Mouse (Mus musculus) MEL (cell line): ENCODE measurements at regions not wholly inside any gene's neighbourhood (a gene's known extent, or its start where the extent isn't known, plus 50 kb on each side); places are given as distances from the start of the nearest gene placed in this dataset.

Source experiments
- DNase-seq: peaks from one replicate; pipeline ENCODE4 v3.0.0; 2011; ENCODE audit warnings: low read depth, low spot score
- H3K27ac ChIP-seq: 2 replicates; pipeline ENCODE4 v1.5.1; 2012; ENCODE audit warnings: low read depth, mild to moderate bottlenecking, control low read depth, low read length, moderate library complexity; ENCODE audit not compliant: control insufficient read depth
- H3K27me3 ChIP-seq, 2 experiments: fragments of 150-350 bp in 1 of 2; sonication (generic) in 1 of 2; 2 replicates each; pipeline ENCODE4 v1.6.1; 2012; ENCODE audit warnings: low read length in 2 of 2, mild to moderate bottlenecking in 2 of 2, improper control_type of control experiment in 1 of 2, moderate library complexity in 1 of 2; ENCODE audit not compliant: insufficient read depth in 2 of 2, control insufficient read depth in 1 of 2
- H3K36me3 ChIP-seq, 2 experiments: 2 replicates each; pipeline ENCODE4 v1.6.1; 2012 to 2014; ENCODE audit warnings: low read length in 2 of 2, improper control_type of control experiment in 1 of 2, inconsistent platforms in 1 of 2, mild to moderate bottlenecking in 1 of 2; ENCODE audit not compliant: insufficient read depth in 2 of 2, control insufficient read depth in 1 of 2
- H3K4me1 ChIP-seq, 2 experiments: fragments of 150-350 bp in 1 of 2; sonication (generic) in 1 of 2; 2 replicates each; pipeline ENCODE4 v1.6.1; 2012; ENCODE audit warnings: low read length in 2 of 2, improper control_type of control experiment in 1 of 2, mild to moderate bottlenecking in 1 of 2; ENCODE audit not compliant: insufficient read depth in 2 of 2, control insufficient read depth in 1 of 2
- H3K4me3 ChIP-seq, 2 experiments: fragments of 150-350 bp in 1 of 2; sonication (generic) in 1 of 2; 2 replicates each; pipeline ENCODE4 v1.5.1; 2012; ENCODE audit warnings: low read depth in 2 of 2, low read length in 2 of 2, mild to moderate bottlenecking in 2 of 2, moderate library complexity in 2 of 2, control low read depth in 1 of 2, improper control_type of control experiment in 1 of 2; ENCODE audit not compliant: control insufficient read depth in 1 of 2, insufficient read depth in 1 of 2
- H3K79me2 ChIP-seq: 2 replicates; pipeline ENCODE4 v1.6.1; 2012; ENCODE audit warnings: mild to moderate bottlenecking, low read length, moderate library complexity; ENCODE audit not compliant: control insufficient read depth, poor library complexity, insufficient read depth
- H3K9ac ChIP-seq: 2 replicates; pipeline ENCODE4 v1.6.1; 2012; ENCODE audit warnings: low read depth, mild to moderate bottlenecking, control low read depth, low read length, moderate library complexity; ENCODE audit not compliant: control insufficient read depth, poor library complexity, severe bottlenecking
- H3K9me3 ChIP-seq: fragments of 150-350 bp; sonication (generic); replicated peaks from 2 replicates; pipeline ENCODE4 v1.6.1; 2012; ENCODE audit warnings: mild to moderate bottlenecking, low read length, improper control_type of control experiment, moderate library complexity; ENCODE audit not compliant: insufficient read depth
- CHD1 ChIP-seq: IDR thresholded peaks from 2 replicates; pipeline ENCODE4 v1.6.1; 2012; ENCODE audit warnings: low read depth, mild to moderate bottlenecking, inconsistent platforms, low read length, improper control_type of control experiment
- CHD2 ChIP-seq: IDR thresholded peaks from 2 replicates; pipeline ENCODE4 v1.6.1; 2011; ENCODE audit warnings: low read length, improper control_type of control experiment
- CTCF ChIP-seq, 3 experiments: IDR thresholded peaks in 2 of 3; conservative IDR thresholded peaks in 1 of 3; 2 replicates each; pipeline ENCODE4 v1.5.1; 2011 to 2012; ENCODE audit warnings: low read length in 3 of 3, low read depth in 2 of 3, mild to moderate bottlenecking in 2 of 3, improper control_type of control experiment in 1 of 3, inconsistent platforms in 1 of 3, mixed read lengths in 1 of 3, moderate library complexity in 1 of 3; ENCODE audit not compliant: control insufficient read depth in 1 of 3, insufficient read depth in 1 of 3, poor library complexity in 1 of 3, severe bottlenecking in 1 of 3
- E2F4 ChIP-seq: IDR thresholded peaks from 2 replicates; pipeline ENCODE4 v1.6.1; 2011; ENCODE audit warnings: low read depth, low read length, improper control_type of control experiment, borderline replicate concordance
- EP300 ChIP-seq, 2 experiments: IDR thresholded peaks; 2 replicates each; pipeline ENCODE4 v1.6.1; 2011; ENCODE audit warnings: improper control_type of control experiment in 2 of 2, low read length in 2 of 2, low read depth in 1 of 2, mild to moderate bottlenecking in 1 of 2
- GATA1 ChIP-seq: IDR thresholded peaks from 2 replicates; pipeline ENCODE4 v1.6.1; 2011; ENCODE audit warnings: low read depth, low read length, improper control_type of control experiment
- HCFC1 ChIP-seq: IDR thresholded peaks from 2 replicates; pipeline ENCODE4 v1.6.1; 2012; ENCODE audit warnings: low read depth, mild to moderate bottlenecking, inconsistent platforms, low read length, improper control_type of control experiment, moderate library complexity
- JUND ChIP-seq: IDR thresholded peaks from 2 replicates; pipeline ENCODE4 v1.6.1; 2011; ENCODE audit warnings: low read depth, mild to moderate bottlenecking, improper control_type of control experiment, low read length
- MAFK ChIP-seq: IDR thresholded peaks from 2 replicates; pipeline ENCODE4 v1.6.1; 2011; ENCODE audit warnings: low read depth, mild to moderate bottlenecking, low read length, improper control_type of control experiment, borderline replicate concordance
- MAZ ChIP-seq: IDR thresholded peaks from 2 replicates; pipeline ENCODE4 v1.6.1; 2012; ENCODE audit warnings: low read depth, mild to moderate bottlenecking, inconsistent platforms, low read length, improper control_type of control experiment
- MEF2A ChIP-seq: IDR thresholded peaks from 2 replicates; pipeline ENCODE4 v1.6.1; 2014; ENCODE audit warnings: low read depth, mild to moderate bottlenecking, inconsistent platforms, low read length, improper control_type of control experiment; ENCODE audit not compliant: poor library complexity, insufficient replicate concordance, severe bottlenecking; ENCODE audit errors: extremely low read depth
- MYB ChIP-seq: IDR thresholded peaks from 2 replicates; pipeline ENCODE4 v1.6.1; 2011; ENCODE audit warnings: mild to moderate bottlenecking, low read depth, low read length, improper control_type of control experiment
- NELFE ChIP-seq: IDR thresholded peaks from 2 replicates; pipeline ENCODE4 v1.6.1; 2011; ENCODE audit warnings: low read depth, low read length, improper control_type of control experiment
- POLR2A ChIP-seq, 2 experiments: IDR thresholded peaks; 2 replicates each; pipeline ENCODE4 v1.6.1; 2011 to 2012; ENCODE audit warnings: low read length in 2 of 2, mild to moderate bottlenecking in 2 of 2, control low read depth in 1 of 2, improper control_type of control experiment in 1 of 2, low read depth in 1 of 2, moderate library complexity in 1 of 2; ENCODE audit not compliant: control insufficient read depth in 1 of 2, insufficient read depth in 1 of 2, poor library complexity in 1 of 2
- SIN3A ChIP-seq: IDR thresholded peaks from 2 replicates; pipeline ENCODE4 v1.6.1; 2012; ENCODE audit warnings: low read length, improper control_type of control experiment, inconsistent platforms
- SMC3 ChIP-seq: IDR thresholded peaks from 2 replicates; pipeline ENCODE4 v1.6.1; 2011; ENCODE audit warnings: low read depth, low read length, improper control_type of control experiment
- TCF12 ChIP-seq: IDR thresholded peaks from 2 replicates; pipeline ENCODE4 v1.6.1; 2014; ENCODE audit warnings: low read depth, mild to moderate bottlenecking, inconsistent platforms, low read length, improper control_type of control experiment, moderate library complexity
- UBTF ChIP-seq: IDR thresholded peaks from 2 replicates; pipeline ENCODE4 v1.6.1; 2012; ENCODE audit warnings: low read depth, mild to moderate bottlenecking, inconsistent platforms, low read length, improper control_type of control experiment, moderate library complexity, borderline replicate concordance; ENCODE audit not compliant: insufficient read depth
- ZC3H11A ChIP-seq: IDR thresholded peaks from 2 replicates; pipeline ENCODE4 v1.6.1; 2012; ENCODE audit warnings: low read depth, mild to moderate bottlenecking, inconsistent platforms, low read length, improper control_type of control experiment
- ZMIZ1 ChIP-seq: IDR thresholded peaks from 2 replicates; pipeline ENCODE4 v1.6.1; 2012; ENCODE audit warnings: low read depth, mild to moderate bottlenecking, inconsistent platforms, low read length, improper control_type of control experiment, moderate library complexity

DNA sequence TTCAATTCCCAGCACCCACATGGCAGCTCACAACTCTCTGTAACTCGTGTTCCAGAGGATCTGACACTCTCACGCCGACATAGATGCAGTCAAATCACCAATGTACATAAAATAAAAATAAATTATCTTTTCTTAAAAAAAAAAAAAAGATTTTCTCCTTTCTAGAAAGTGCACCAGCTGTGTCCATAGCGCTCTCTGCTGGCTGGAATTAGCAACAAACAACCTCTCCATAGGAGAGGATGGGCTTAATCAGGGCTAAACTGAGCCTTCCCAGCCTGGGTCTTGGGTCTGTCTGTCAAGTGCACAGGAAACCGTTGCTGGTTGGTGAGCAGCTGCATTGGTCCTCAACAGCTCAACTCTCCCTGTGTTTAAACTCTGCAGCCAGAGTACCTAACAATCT lies 247.8 kb downstream of the Suds3 start:
- Histone ChIP-seq H3K79me2 (no peaks in the 10 kb centered on the region), H3K36me3 (no peaks in the 10 kb centered on the region), H3K4me1 (no peaks in the 10 kb centered on the region), H3K27ac (no peak overlapping the region), H3K4me3 (no peak overlapping the region), H3K9me3 (no peaks in the 10 kb centered on the region), H3K27me3 (no peaks in the 10 kb centered on the region), H3K9ac (no peak overlapping the region)
- TF ChIP-seq MEF2A (no peak), TCF12 (no peak), POLR2A (IDR thresholded peaks at IDR 0.05; ENCODE audit: control insufficient read depth in 1 of 2, insufficient read depth in 1 of 2, low read depth in 1 of 2, low read length in 2 of 2, poor library complexity in 1 of 2) (no peak), HCFC1 (no peak), E2F4 (no peak)
- no peak for DNase-seq

DNA sequence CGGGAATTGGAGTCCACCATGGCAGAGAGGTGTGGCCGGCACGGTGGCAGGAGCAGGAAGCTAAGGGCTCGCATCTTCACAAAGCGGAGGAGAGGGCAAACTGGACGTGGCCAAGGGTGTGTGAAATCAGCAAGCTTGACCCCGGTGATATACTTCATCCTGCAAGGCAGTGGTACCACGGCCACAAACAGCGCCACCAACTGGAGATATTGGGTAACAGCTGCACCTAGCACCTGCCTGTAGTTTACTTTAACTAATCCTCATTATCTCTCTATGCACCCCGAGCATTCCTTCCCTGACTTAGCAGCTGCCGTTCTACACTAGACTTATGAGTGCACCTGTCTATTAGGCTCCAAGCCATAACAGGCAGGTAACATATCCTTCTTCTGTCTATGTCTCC lies 251.6 kb downstream of the Suds3 start:
- no peak overlapping the region for H3K9ac ChIP-seq
- H3K36me3 ChIP-seq, result no peaks in the 10 kb centered on the region
- H3K9me3 ChIP-seq, result no peaks in the 10 kb centered on the region; the same call in 1 of the 2 replicates
- no peak overlapping the region for H3K27ac ChIP-seq
- no peaks in the 10 kb centered on the region for H3K79me2 ChIP-seq
- no peaks in the 10 kb centered on the region for H3K27me3 ChIP-seq
- no peak for DNase-seq
- H3K4me3 ChIP-seq, result no peak overlapping the region
- H3K4me1 ChIP-seq, result no peaks in the 10 kb centered on the region
- no peak for TF ChIP-seq SIN3A
- no peak for TF ChIP-seq HCFC1
- no peak for TF ChIP-seq EP300 (IDR thresholded peaks at IDR 0.05; ENCODE audit: low read depth in 1 of 2, low read length in 2 of 2)
- TF ChIP-seq TCF12, result no peak
- no peak for TF ChIP-seq SMC3
- TF ChIP-seq ZC3H11A, result no peak
- no peak for TF ChIP-seq CTCF (IDR thresholded peaks at IDR 0.05 in 2 of 3, conservative IDR thresholded peaks at IDR 0.05 in 1 of 3; ENCODE audit: control insufficient read depth in 1 of 3, insufficient read depth in 1 of 3, low read depth in 2 of 3, low read length in 3 of 3, poor library complexity in 1 of 3, severe bottlenecking in 1 of 3)
- TF ChIP-seq MAZ, result no peak
- no peak for TF ChIP-seq E2F4
- TF ChIP-seq NELFE, result no peak

DNA sequence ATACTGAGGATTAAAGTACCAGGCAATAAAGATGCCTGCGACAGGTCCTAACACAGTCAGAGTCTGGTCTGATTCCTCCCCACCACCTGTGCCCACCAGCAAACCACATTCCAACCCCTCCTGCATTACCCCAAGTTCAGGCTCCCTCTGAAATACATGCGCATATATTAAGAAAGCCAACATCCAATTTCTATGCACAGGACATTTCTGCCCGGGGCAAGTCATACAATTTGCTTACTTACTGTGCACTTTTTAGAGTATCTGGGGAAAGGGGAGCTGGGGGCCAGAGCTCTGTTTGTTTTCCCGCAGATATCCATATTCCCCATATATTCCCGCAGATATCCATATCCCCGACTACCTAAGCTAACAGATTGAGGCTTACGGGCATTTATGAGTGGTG lies 261.1 kb upstream of the Srrm4 start:
- H3K9me3 ChIP-seq, result no peaks in the 10 kb centered on the region
- H3K27me3 ChIP-seq, result no peaks in the 10 kb centered on the region
- no peaks in the 10 kb centered on the region for H3K4me1 ChIP-seq

More for the DNA sequence above, 261.1 kb upstream of the Srrm4 start:
- H3K79me2 ChIP-seq, result no peaks in the 10 kb centered on the region
- TF ChIP-seq JUND, result no peak
- TF ChIP-seq ZMIZ1, result no peak
- no peak for TF ChIP-seq ZC3H11A
- TF ChIP-seq UBTF, result no peak
- TF ChIP-seq MAFK, result no peak
- TF ChIP-seq CHD2, result no peak
- no peak for TF ChIP-seq GATA1
- no peak for TF ChIP-seq MYB
- TF ChIP-seq HCFC1, result no peak
- no peak for TF ChIP-seq CHD1
- no peak for DNase-seq
- H3K4me3 ChIP-seq, result no peak overlapping the region
- no peaks in the 10 kb centered on the region for H3K36me3 ChIP-seq
- no peak overlapping the region for H3K9ac ChIP-seq
- no peak overlapping the region for H3K27ac ChIP-seq
